Mouse (Mus musculus): ENCODE measurements around the gene Tspan33. TPM values are rescaled to one million over a fixed set of nuclear protein-coding genes. Genes with fewer than 3 reads are reported as not detected.

Gene Tspan33
- 16.9 and 22.5 TPM in 2 replicates for polyA plus RNA-seq (2012)

GRCm38 (mm10) chr6:29693953-29694352 lies at the start of gene Tspan33:
Tspan33 (plus strand) TSS chr6:29694222.

GRCm38 (mm10) chr6:29735336-29735688 lies 41.3 kb downstream of the Tspan33 start, which contains the start of gene Smo:
Smo (plus strand) TSS chr6:29735503.

Other genes starting within 250 kb of the Tspan33 start
- 245 and 259 TPM in 2 replicates for gene Atp6v1f, start 226.5 kb upstream of the Tspan33 start, polyA plus RNA-seq (2012)
- 0.53 and 0.63 TPM in 2 replicates for gene Atp6v1fnb, start 222.8 kb upstream of the Tspan33 start, polyA plus RNA-seq (2012)
- gene Kcp, start 186.3 kb upstream of the Tspan33 start, polyA plus RNA-seq (2012): 0.22 and 0.30 TPM in 2 replicates
- gene Irf5, start 167.6 kb upstream of the Tspan33 start, polyA plus RNA-seq (2012): 43.9 and 61.6 TPM in 2 replicates
- 28.2 and 43.1 TPM in 2 replicates for gene Tnpo3, start 84.3 kb upstream of the Tspan33 start, polyA plus RNA-seq (2012)
- 25.7 and 32.8 TPM in 2 replicates for gene Smo, start 41.3 kb downstream of the Tspan33 start, polyA plus RNA-seq (2012)
- 6.6 and 9.9 TPM in 2 replicates for gene Ahcyl2, start 73.8 kb downstream of the Tspan33 start, polyA plus RNA-seq (2012)
- gene Strip2, start 222.8 kb downstream of the Tspan33 start, polyA plus RNA-seq (2012): 0.04 and 0.13 TPM in 2 replicates